Mouse (Mus musculus): ENCODE measurements around the gene Ube2e1. TPM values are rescaled to one million over a fixed set of nuclear protein-coding genes. Genes with fewer than 3 reads are reported as not detected.

Ube2e1 gene
- polyA plus RNA-seq, 1 experiment from 2014 or later, result 74.6 TPM

DNA sequence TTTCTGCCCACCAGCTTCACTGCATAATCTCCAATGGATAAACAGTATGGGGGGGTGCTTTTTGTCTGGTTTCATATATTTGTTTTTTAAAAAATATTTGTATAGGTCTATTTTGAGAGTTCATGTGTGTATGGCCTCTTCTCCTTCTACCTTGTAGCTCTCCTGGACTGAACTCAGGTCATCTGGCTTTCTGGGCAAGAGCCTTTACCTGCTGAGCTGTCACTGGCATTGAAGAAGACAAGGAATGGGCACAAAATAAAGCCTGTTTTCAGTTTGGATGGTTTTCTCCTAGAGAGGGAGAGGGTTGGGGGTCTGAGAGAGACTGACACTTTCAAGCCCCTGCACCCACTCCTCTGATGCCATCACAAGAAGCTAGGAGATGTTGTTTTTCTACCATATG is 4.4 kb upstream of the Ube2e1 start:
- Histone ChIP-seq H3K27ac (ENCODE audit: low read depth, low read length) (no peak overlapping the region), H3K36me3 (ENCODE audit: control insufficient read depth, insufficient read depth, low read length) (no peaks in the 10 kb centered on the region), H3K4me2 (no peak overlapping the region), H3K4me3 (ENCODE audit: low read depth, low read length) (no peak overlapping the region), H3K27me3 (ENCODE audit: control insufficient read depth, insufficient read depth, low read length) (no peaks in the 10 kb centered on the region), H3K9me3 (ENCODE audit: control insufficient read depth, low read length) (no peaks in the 10 kb centered on the region), H3K9ac (ENCODE audit: low read length) (no peak overlapping the region), H3K4me1 (ENCODE audit: control insufficient read depth, insufficient read depth, low read length) (no peaks in the 10 kb centered on the region; the same call in 1 of the 2 replicates)
- DNase-seq (ENCODE audit: low spot score, missing footprints), result no peak
- ATAC-seq (ENCODE audit: low FRiP score), result no peak

GRCm38 (mm10) chr14:18330789-18331692 is 618 bp downstream of the Ube2e1 start:
- Histone ChIP-seq H3K27me3 (ENCODE audit: control insufficient read depth, insufficient read depth, low read length) (no peaks in the 10 kb centered on the region), H3K36me3 (ENCODE audit: control insufficient read depth, insufficient read depth, low read length) (no peaks in the 10 kb centered on the region), H3K4me2 (peak overlapping the region; percentile 78), H3K9me3 (ENCODE audit: control insufficient read depth, low read length) (no peaks in the 10 kb centered on the region), H3K9ac (ENCODE audit: low read length) (peak overlapping the region; percentile 99), H3K27ac (ENCODE audit: low read depth, low read length) (peak overlapping the region; percentile 4), H3K4me1 (ENCODE audit: control insufficient read depth, insufficient read depth, low read length) (peaks cover 22% of the 10 kb centered on the region), H3K4me3 (ENCODE audit: low read depth, low read length) (peak overlapping the region; percentile 93)
- DNase-seq (ENCODE audit: low spot score, missing footprints) (peak; percentile 93), ATAC-seq (ENCODE audit: low FRiP score) (peak; percentile 51)
- WGBS, result under 1% methylated on average over 62 of the region's 99 CpGs

GRCm38 (mm10) chr14:18326968-18327672 is 4.5 kb downstream of the Ube2e1 start:
- peaks cover 22% of the 10 kb centered on the region for H3K4me1 ChIP-seq (ENCODE audit: control insufficient read depth, insufficient read depth, low read length)
- ATAC-seq (ENCODE audit: low FRiP score) (peak; percentile 76), DNase-seq (ENCODE audit: low spot score, missing footprints) (peak; percentile 96)
- H3K27ac ChIP-seq (ENCODE audit: low read depth, low read length), result peak overlapping the region; percentile 48; the same call in 1 of the 2 replicates
- no peaks in the 10 kb centered on the region for H3K9me3 ChIP-seq (ENCODE audit: control insufficient read depth, low read length)
- H3K4me3 ChIP-seq (ENCODE audit: low read depth, low read length), result peak overlapping the region; percentile 47
- no peaks in the 10 kb centered on the region for H3K27me3 ChIP-seq (ENCODE audit: control insufficient read depth, insufficient read depth, low read length)
- H3K36me3 ChIP-seq (ENCODE audit: control insufficient read depth, insufficient read depth, low read length), result no peaks in the 10 kb centered on the region
- WGBS, result 0% methylated on average over 37 of the region's 37 CpGs
- peak overlapping the region; percentile 78 for H3K9ac ChIP-seq (ENCODE audit: low read length)
- peak overlapping the region; percentile 63 for H3K4me2 ChIP-seq

DNA sequence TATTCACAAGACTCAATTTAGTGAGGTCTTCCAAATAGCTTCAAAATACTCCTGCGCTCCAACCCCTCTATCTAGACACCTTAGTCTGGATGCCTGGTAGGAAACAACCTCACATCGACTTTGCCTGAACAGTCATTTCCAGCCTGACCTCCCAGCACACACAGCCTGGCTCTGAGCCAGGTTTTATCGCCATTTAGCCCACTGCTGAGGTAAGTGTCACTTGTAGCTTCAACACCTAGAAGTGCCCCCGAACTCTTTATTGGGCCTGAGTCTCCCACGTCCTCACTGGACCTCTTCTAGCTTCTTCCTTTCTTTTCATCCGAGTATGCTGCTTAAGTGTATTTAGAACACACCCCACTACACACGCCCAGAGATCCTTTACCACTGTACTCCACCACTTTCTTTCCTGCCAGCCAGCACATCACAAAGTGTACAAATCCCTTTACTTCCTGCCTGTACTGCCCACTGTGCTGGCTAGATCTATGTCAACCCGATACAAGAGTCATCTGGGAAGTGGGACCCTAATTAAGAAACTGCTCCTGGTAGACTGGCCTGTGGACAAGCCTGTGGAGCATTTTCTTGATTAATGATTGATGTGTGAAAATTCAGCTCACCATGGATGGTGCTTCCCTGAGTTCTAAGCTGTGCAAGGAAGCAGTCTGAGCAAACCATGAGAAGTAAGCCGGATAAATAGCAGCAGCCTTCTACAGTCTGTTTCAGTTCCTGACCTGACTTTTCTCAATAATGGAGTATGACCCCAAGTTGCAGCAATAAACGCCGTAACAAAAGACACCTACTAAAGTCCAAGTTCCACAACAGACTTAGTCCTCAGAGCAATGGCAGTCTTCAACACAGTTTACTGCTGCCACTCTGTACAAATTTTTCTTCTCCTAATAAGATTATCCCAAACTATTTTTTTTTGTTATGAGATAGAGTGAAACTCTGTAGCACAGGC is 13.9 kb downstream of the Ube2e1 start:
- H3K36me3 ChIP-seq (ENCODE audit: control insufficient read depth, insufficient read depth, low read length), result no peaks in the 10 kb centered on the region
- DNase-seq (ENCODE audit: low spot score, missing footprints), result no peak
- no peaks in the 10 kb centered on the region for H3K4me1 ChIP-seq (ENCODE audit: control insufficient read depth, insufficient read depth, low read length)
- no peaks in the 10 kb centered on the region for H3K9me3 ChIP-seq (ENCODE audit: control insufficient read depth, low read length)
- no peak for ATAC-seq (ENCODE audit: low FRiP score)
- no peak overlapping the region for H3K4me3 ChIP-seq (ENCODE audit: low read depth, low read length)
- 90% methylated on average over 11 of the region's 11 CpGs for WGBS
- no peak overlapping the region for H3K4me2 ChIP-seq
- H3K27me3 ChIP-seq (ENCODE audit: control insufficient read depth, insufficient read depth, low read length), result no peaks in the 10 kb centered on the region
- no peak overlapping the region for H3K27ac ChIP-seq (ENCODE audit: low read depth, low read length)
- no peak overlapping the region for H3K9ac ChIP-seq (ENCODE audit: low read length)

GRCm38 (mm10) chr14:18304165-18304564 is 27.5 kb downstream of the Ube2e1 start:
- H3K36me3 ChIP-seq (ENCODE audit: control insufficient read depth, insufficient read depth, low read length), result no peaks in the 10 kb centered on the region; the same call in 1 of the 2 replicates
- H3K27me3 ChIP-seq (ENCODE audit: control insufficient read depth, insufficient read depth, low read length), result no peaks in the 10 kb centered on the region
- 94% methylated on average over 5 of the region's 5 CpGs for WGBS
- ATAC-seq (ENCODE audit: low FRiP score), result no peak
- no peak overlapping the region for H3K4me3 ChIP-seq (ENCODE audit: low read depth, low read length)
- H3K9me3 ChIP-seq (ENCODE audit: control insufficient read depth, low read length), result no peaks in the 10 kb centered on the region
- no peak overlapping the region for H3K9ac ChIP-seq (ENCODE audit: low read length)
- H3K4me2 ChIP-seq, result no peak overlapping the region
- H3K27ac ChIP-seq (ENCODE audit: low read depth, low read length), result no peak overlapping the region
- H3K4me1 ChIP-seq (ENCODE audit: control insufficient read depth, insufficient read depth, low read length), result no peaks in the 10 kb centered on the region
- DNase-seq (ENCODE audit: low spot score, missing footprints), result no peak

DNA sequence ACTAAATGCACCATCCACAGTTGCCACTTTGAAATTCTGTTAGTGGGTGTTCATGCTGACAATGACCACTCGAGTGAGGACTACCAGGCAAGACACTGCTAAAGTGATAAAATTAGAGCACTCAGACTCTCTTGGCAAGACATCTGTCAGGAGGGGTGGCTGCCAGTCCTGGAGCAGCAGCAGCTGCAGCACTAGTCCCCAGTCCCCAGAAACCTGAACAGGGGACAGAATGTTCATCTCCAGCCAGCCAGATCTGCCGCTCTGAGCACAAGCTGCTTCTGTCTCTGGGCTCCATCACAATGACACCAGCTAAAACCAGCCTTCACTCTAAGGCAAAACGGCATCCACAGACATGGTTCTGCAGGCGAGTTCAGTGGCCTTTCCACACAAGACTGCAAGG is 28.4 kb downstream of the Ube2e1 start:
- Histone ChIP-seq H3K4me1 (ENCODE audit: control insufficient read depth, insufficient read depth, low read length) (no peaks in the 10 kb centered on the region), H3K4me2 (no peak overlapping the region), H3K9ac (ENCODE audit: low read length) (no peak overlapping the region), H3K27me3 (ENCODE audit: control insufficient read depth, insufficient read depth, low read length) (no peaks in the 10 kb centered on the region), H3K27ac (ENCODE audit: low read depth, low read length) (no peak overlapping the region), H3K4me3 (ENCODE audit: low read depth, low read length) (no peak overlapping the region), H3K9me3 (ENCODE audit: control insufficient read depth, low read length) (no peaks in the 10 kb centered on the region), H3K36me3 (ENCODE audit: control insufficient read depth, insufficient read depth, low read length) (no peaks in the 10 kb centered on the region; the same call in 1 of the 2 replicates)
- 87% methylated on average over 4 of the region's 4 CpGs for WGBS
- no peak for ATAC-seq (ENCODE audit: low FRiP score)
- no peak for DNase-seq (ENCODE audit: low spot score, missing footprints)

DNA sequence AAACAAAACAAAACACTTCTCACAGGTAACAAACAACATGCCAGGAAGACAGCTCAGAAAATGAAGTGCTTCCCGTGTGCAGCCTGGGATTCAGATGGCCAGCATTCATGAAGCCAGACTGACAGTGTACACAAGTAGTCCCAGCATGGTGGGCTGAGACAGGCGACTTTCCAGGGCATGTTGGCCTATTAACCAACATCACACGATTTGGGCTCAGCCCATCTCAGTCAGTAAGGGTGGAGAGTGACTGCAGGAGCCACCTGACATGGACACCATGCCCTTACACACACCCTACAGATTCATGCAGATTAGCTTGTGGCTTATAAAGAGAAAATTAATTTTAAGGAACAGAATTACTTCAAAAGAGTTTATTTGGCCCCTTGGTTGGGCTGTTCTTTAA is 28.9 kb downstream of the Ube2e1 start:
- Histone ChIP-seq H3K27ac (ENCODE audit: low read depth, low read length) (no peak overlapping the region), H3K4me1 (ENCODE audit: control insufficient read depth, insufficient read depth, low read length) (no peaks in the 10 kb centered on the region), H3K36me3 (ENCODE audit: control insufficient read depth, insufficient read depth, low read length) (no peaks in the 10 kb centered on the region; the same call in 1 of the 2 replicates), H3K4me3 (ENCODE audit: low read depth, low read length) (no peak overlapping the region), H3K4me2 (no peak overlapping the region), H3K9me3 (ENCODE audit: control insufficient read depth, low read length) (no peaks in the 10 kb centered on the region), H3K9ac (ENCODE audit: low read length) (no peak overlapping the region), H3K27me3 (ENCODE audit: control insufficient read depth, insufficient read depth, low read length) (no peaks in the 10 kb centered on the region)
- 83% methylated on average over 3 of the region's 3 CpGs for WGBS
- DNase-seq (ENCODE audit: low spot score, missing footprints) (no peak), ATAC-seq (ENCODE audit: low FRiP score) (no peak)

DNA sequence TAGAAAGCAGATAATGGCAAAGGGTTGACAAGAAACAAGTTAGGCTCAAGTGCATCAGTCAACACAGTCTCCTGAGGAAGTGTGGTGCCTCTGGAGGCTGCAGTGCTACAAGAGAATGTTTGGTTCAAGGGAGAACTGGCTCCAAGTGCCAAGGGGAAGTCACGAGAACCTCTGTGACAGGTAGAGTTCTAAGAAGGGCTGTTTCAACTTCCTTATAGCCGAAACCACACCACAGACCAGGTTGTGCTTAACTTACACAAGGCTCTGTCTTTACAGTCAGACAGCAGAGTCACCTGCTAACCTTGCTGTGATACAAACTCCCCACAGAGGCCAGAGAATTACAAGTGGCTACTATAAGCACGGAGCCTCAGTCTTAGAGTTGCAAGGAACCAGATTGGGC is 30.1 kb downstream of the Ube2e1 start:
- Histone ChIP-seq H3K9ac (ENCODE audit: low read length) (no peak overlapping the region), H3K4me2 (no peak overlapping the region), H3K4me3 (ENCODE audit: low read depth, low read length) (no peak overlapping the region), H3K4me1 (ENCODE audit: control insufficient read depth, insufficient read depth, low read length) (no peaks in the 10 kb centered on the region), H3K9me3 (ENCODE audit: control insufficient read depth, low read length) (no peaks in the 10 kb centered on the region), H3K36me3 (ENCODE audit: control insufficient read depth, insufficient read depth, low read length) (no peaks in the 10 kb centered on the region; the same call in 1 of the 2 replicates), H3K27ac (ENCODE audit: low read depth, low read length) (no peak overlapping the region), H3K27me3 (ENCODE audit: control insufficient read depth, insufficient read depth, low read length) (no peaks in the 10 kb centered on the region)
- ATAC-seq (ENCODE audit: low FRiP score) (no peak), DNase-seq (ENCODE audit: low spot score, missing footprints) (no peak)
- WGBS, result 78% methylated on average over 3 of the region's 3 CpGs

Data from midbrain, embryonic 11.5 days (tissue).